8 mouse cellular contexts compared by ENCODE assay signal in genomic region chr4:123917548-123918140, GRCm38 (mm10). TPM values are rescaled to one million over a fixed set of nuclear protein-coding genes. Genes with fewer than 3 reads are reported as not detected.
DNase-seq lines count a peak whose midpoint lies in the region; ATAC-seq and TF ChIP-seq lines count a peak whose summit lies in the region.

4930535I16Rik (minus strand) TSS chr4:123918022.

- no peaks in the 10 kb centered on the region for H3K27me3 ChIP-seq in heart, embryonic 10.5 days (ENCODE audit: insufficient read depth, poor library complexity, severe bottlenecking)
- no peaks in the 10 kb centered on the region for H3K27me3 ChIP-seq in Patski
- H3K27me3 ChIP-seq in forebrain, embryonic 10.5 days (ENCODE audit: poor library complexity, severe bottlenecking) = no peaks in the 10 kb centered on the region
- no peaks in the 10 kb centered on the region for H3K27me3 ChIP-seq in hindbrain, embryonic 15.5 days
- no peaks in the 10 kb centered on the region for H3K27me3 ChIP-seq in liver, embryonic 16.5 days (ENCODE audit: control insufficient read depth, insufficient read depth, low read depth, low read length)
- H3K27me3 ChIP-seq in neural tube, embryonic 13.5 days = no peaks in the 10 kb centered on the region

- TF ChIP-seq CTCF in Patski (IDR thresholded peaks at IDR 0.05) = no peak

- H3K4me1 ChIP-seq in heart, embryonic 10.5 days = peaks cover 24% of the 10 kb centered on the region
- H3K4me1 ChIP-seq in forebrain, embryonic 10.5 days = peaks cover 30% of the 10 kb centered on the region
- H3K4me1 ChIP-seq in hindbrain, embryonic 15.5 days (replicated peaks) = peaks cover 33% of the 10 kb centered on the region
- H3K4me1 ChIP-seq in liver, embryonic 16.5 days (ENCODE audit: control insufficient read depth, low read depth, low read length) = peaks cover 17% of the 10 kb centered on the region
- peaks cover 24% of the 10 kb centered on the region for H3K4me1 ChIP-seq in neural tube, embryonic 13.5 days (replicated peaks)

- POLR2A ChIA-PET in Patski (lab: Charles Lee) = interaction anchor here (1.3 kb wide), 1 partner anchor 14 kb away, joined by 4 read pairs; the partner anchor contains the start of gene Mycbp

- in situ Hi-C loops in Patski (cut with MboI; ENCODE audit: low pct_unique_long_range_greater_than_20kb) = loop anchor here (25.0 kb wide), 1 partner anchor 505 kb away; no protein-coding TSS in a partner anchor

- DNase-seq in heart, embryonic 10.5 days (ENCODE audit: low spot score) = peak; percentile 83
- no peak for DNase-seq in heart, adult 8-10 months (ENCODE audit: low spot score)
- DNase-seq in Patski (ENCODE audit: low read depth, low spot score) = no peak
- no peak for DNase-seq in forebrain, embryonic 10.5 days (ENCODE audit: extremely low spot score, low spot score)
- DNase-seq in right cerebral cortex, adult 18-20 months = no peak

- H3K27ac ChIP-seq in heart, embryonic 10.5 days = peak within 1 kb of the TSS; percentile 95
- peak within 1 kb of the TSS; percentile 95 for H3K27ac ChIP-seq in forebrain, embryonic 10.5 days
- H3K27ac ChIP-seq in hindbrain, embryonic 15.5 days (replicated peaks) = peak within 1 kb of the TSS; percentile 84
- H3K27ac ChIP-seq in liver, embryonic 16.5 days (ENCODE audit: low read length) = peak within 1 kb of the TSS; percentile 90
- H3K27ac ChIP-seq in neural tube, embryonic 13.5 days (replicated peaks) = peak within 1 kb of the TSS; percentile 88

- CTCF ChIA-PET in Patski (lab: Charles Lee) = no interaction called here

- under 1% methylated on average over 61 of the region's 63 CpGs for WGBS in heart, embryonic 10.5 days
- WGBS in forebrain, embryonic 10.5 days = under 1% methylated on average over 55 of the region's 63 CpGs
- under 1% methylated on average over 62 of the region's 63 CpGs for WGBS in hindbrain, embryonic 15.5 days
- WGBS in liver, embryonic 16.5 days (ENCODE audit: insufficient replicate concordance) = 0% methylated on average over 51 of the region's 63 CpGs
- WGBS in neural tube, embryonic 13.5 days = under 1% methylated on average over 47 of the region's 63 CpGs

- peaks cover 38% of the 10 kb centered on the region for H3K36me3 ChIP-seq in heart, embryonic 10.5 days
- H3K36me3 ChIP-seq in forebrain, embryonic 10.5 days (replicated peaks) = peaks cover 43% of the 10 kb centered on the region
- H3K36me3 ChIP-seq in hindbrain, embryonic 15.5 days = peaks cover 19% of the 10 kb centered on the region
- peaks cover 7% of the 10 kb centered on the region for H3K36me3 ChIP-seq in liver, embryonic 16.5 days (ENCODE audit: control insufficient read depth, insufficient read depth)
- H3K36me3 ChIP-seq in neural tube, embryonic 13.5 days = peaks cover 35% of the 10 kb centered on the region

- H3K9me3 ChIP-seq in heart, embryonic 10.5 days = no peaks in the 10 kb centered on the region
- H3K9me3 ChIP-seq in forebrain, embryonic 10.5 days = no peaks in the 10 kb centered on the region
- no peaks in the 10 kb centered on the region for H3K9me3 ChIP-seq in hindbrain, embryonic 15.5 days
- H3K9me3 ChIP-seq in liver, embryonic 16.5 days (replicated peaks; ENCODE audit: control insufficient read depth, low read length) = no peaks in the 10 kb centered on the region
- H3K9me3 ChIP-seq in neural tube, embryonic 13.5 days = no peaks in the 10 kb centered on the region

- ATAC-seq in Patski = peak; percentile 27
- peak; percentile 39 for ATAC-seq in hindbrain, embryonic 15.5 days (ENCODE audit: low FRiP score, low read depth)
- ATAC-seq in liver, embryonic 16.5 days (ENCODE audit: low read depth) = peak; percentile 50
- ATAC-seq in neural tube, embryonic 13.5 days (ENCODE audit: low read depth) = peak; percentile 64

- H3K4me2 ChIP-seq in hindbrain, embryonic 15.5 days = peak within 1 kb of the TSS; percentile 70
- peak within 1 kb of the TSS; percentile 90 for H3K4me2 ChIP-seq in liver, embryonic 16.5 days (ENCODE audit: low read depth, low read length)
- H3K4me2 ChIP-seq in neural tube, embryonic 13.5 days = peak within 1 kb of the TSS; percentile 92

- H3K9ac ChIP-seq in hindbrain, embryonic 15.5 days = peak within 1 kb of the TSS; percentile 74
- H3K9ac ChIP-seq in liver, embryonic 16.5 days (ENCODE audit: low read depth, low read length) = peak within 1 kb of the TSS; percentile 90
- peak within 1 kb of the TSS; percentile 98 for H3K9ac ChIP-seq in neural tube, embryonic 13.5 days

- H3K4me3 ChIP-seq in heart, embryonic 10.5 days = peak within 1 kb of the TSS; percentile 98
- H3K4me3 ChIP-seq in forebrain, embryonic 10.5 days = peak within 1 kb of the TSS; percentile 98
- H3K4me3 ChIP-seq in hindbrain, embryonic 15.5 days = peak within 1 kb of the TSS; percentile 87
- H3K4me3 ChIP-seq in liver, embryonic 16.5 days (ENCODE audit: low read depth, low read length) = peak within 1 kb of the TSS; percentile 97
- H3K4me3 ChIP-seq in neural tube, embryonic 13.5 days = peak within 1 kb of the TSS; percentile 100

RNA-seq across cellular contexts. Expression of gene 4930535I16Rik, which starts in this region (rescaled TPM):
- polyA plus RNA-seq in heart, embryonic 10.5 days (2016; fragmentation: Nextera tagmentation; extraction: Ambion mirVana) = not detected in 2 replicates
- not detected for total RNA-seq in heart, adult 8-10 months (2022)
- 0.19 TPM for polyA plus RNA-seq in Patski (2021)
- not detected in 2 replicates for polyA plus RNA-seq in forebrain, embryonic 10.5 days (2016; fragmentation: Nextera tagmentation; extraction: Ambion mirVana)
- not detected in 2 replicates for polyA plus RNA-seq in hindbrain, embryonic 15.5 days (2015; fragmentation: Nextera tagmentation; extraction: Ambion mirVana)
- polyA plus RNA-seq in liver, embryonic 16.5 days (2015; fragmentation: Nextera tagmentation; extraction: Ambion mirVana) = not detected in 2 replicates
- polyA plus RNA-seq in neural tube, embryonic 13.5 days (2015; fragmentation: Nextera tagmentation; extraction: Ambion mirVana) = not detected in 2 replicates

Comparison
In these comparisons a context has a peak if more than half of its experiments do, and no peak if none do; other contexts are left out.
1. Peak in DNase-seq, H3K4me3 ChIP-seq and H3K27ac ChIP-seq in heart, embryonic 10.5 days; RNA of the gene not detected or under 1 TPM.
2. Peak in ATAC-seq in Patski; RNA of the gene not detected or under 1 TPM.
3. Peak in ATAC-seq, H3K4me3 ChIP-seq, H3K27ac ChIP-seq, H3K9ac ChIP-seq and H3K4me2 ChIP-seq in hindbrain, embryonic 15.5 days; RNA of the gene not detected or under 1 TPM.
4. Peak in ATAC-seq, H3K4me3 ChIP-seq, H3K27ac ChIP-seq, H3K9ac ChIP-seq and H3K4me2 ChIP-seq in liver, embryonic 16.5 days; RNA of the gene not detected or under 1 TPM.
5. Peak in ATAC-seq, H3K4me3 ChIP-seq, H3K27ac ChIP-seq, H3K9ac ChIP-seq and H3K4me2 ChIP-seq in neural tube, embryonic 13.5 days; RNA of the gene not detected or under 1 TPM.